Mouse (Mus musculus) intestine, embryonic 16.5 days (tissue): Measurements from ENCODE around the gene Nobox. TPM values are rescaled to one million over a fixed set of nuclear protein-coding genes. Genes with fewer than 3 reads are reported as not detected.

Experiments used
- ATAC-seq: fragments of 200-750 bp; cut with Nextera tagmentation; 2 replicates; pipeline ENCODE4 v1.8.0; 2017; ENCODE audit warnings: moderate TSS enrichment, moderate library complexity
- H3K27ac ChIP-seq: fragments of 300-500 bp; sonication (generic); 2 replicates; pipeline ENCODE4 v1.5.1; 2014; ENCODE audit warnings: mild to moderate bottlenecking, low read length
- H3K27me3 ChIP-seq: fragments of 300-500 bp; sonication (generic); replicated peaks from 2 replicates; pipeline ENCODE4 v1.6.1; 2014; ENCODE audit warnings: low read length, control low read depth, mixed read lengths; ENCODE audit not compliant: control insufficient read depth, insufficient read depth
- H3K36me3 ChIP-seq: fragments of 300-500 bp; sonication (generic); 2 replicates; pipeline ENCODE4 v1.6.1; 2014; ENCODE audit warnings: low read length, control low read depth; ENCODE audit not compliant: control insufficient read depth, insufficient read depth
- H3K4me1 ChIP-seq: fragments of 300-500 bp; sonication (generic); 2 replicates; pipeline ENCODE4 v1.6.1; 2014; ENCODE audit warnings: low read length, control low read depth, mixed read lengths; ENCODE audit not compliant: control insufficient read depth, insufficient read depth
- H3K4me2 ChIP-seq: fragments of 300-500 bp; sonication (generic); 2 replicates; pipeline ENCODE4 v1.6.1; 2014; ENCODE audit warnings: low read depth, low read length, control low read depth
- H3K4me3 ChIP-seq: fragments of 300-500 bp; sonication (generic); 2 replicates; pipeline ENCODE4 v1.5.1; 2014; ENCODE audit warnings: mild to moderate bottlenecking, low read length
- H3K9ac ChIP-seq: fragments of 300-500 bp; sonication (generic); 2 replicates; pipeline ENCODE4 v1.6.1; 2014; ENCODE audit warnings: low read depth, low read length
- H3K9me3 ChIP-seq: fragments of 300-500 bp; sonication (generic); 2 replicates; pipeline ENCODE4 v1.6.1; 2016; ENCODE audit warnings: low read length, control low read depth; ENCODE audit not compliant: control insufficient read depth
- WGBS: fragments of 180-500 bp; shearing (Covaris S2); extraction: QIAGEN DNeasy Blood & Tissue Kit; methylation state at CpG from one replicate; pipeline ENCODE4 v1.1.7; 2014; 5-methylcytosine and 5-hydroxymethylcytosine counted together
- polyA plus RNA-seq: library from polyadenylated mRNA; unstranded; fragments of >200 nt; fragmentation: Nextera tagmentation; extraction: Ambion mirVana; gene quantifications from 2 replicates; pipeline ENCODE4 v1.2.1, GENCODE M21; 2015

Nobox gene
- polyA plus RNA-seq, 1 experiment from 2014 or later, result not detected

DNA sequence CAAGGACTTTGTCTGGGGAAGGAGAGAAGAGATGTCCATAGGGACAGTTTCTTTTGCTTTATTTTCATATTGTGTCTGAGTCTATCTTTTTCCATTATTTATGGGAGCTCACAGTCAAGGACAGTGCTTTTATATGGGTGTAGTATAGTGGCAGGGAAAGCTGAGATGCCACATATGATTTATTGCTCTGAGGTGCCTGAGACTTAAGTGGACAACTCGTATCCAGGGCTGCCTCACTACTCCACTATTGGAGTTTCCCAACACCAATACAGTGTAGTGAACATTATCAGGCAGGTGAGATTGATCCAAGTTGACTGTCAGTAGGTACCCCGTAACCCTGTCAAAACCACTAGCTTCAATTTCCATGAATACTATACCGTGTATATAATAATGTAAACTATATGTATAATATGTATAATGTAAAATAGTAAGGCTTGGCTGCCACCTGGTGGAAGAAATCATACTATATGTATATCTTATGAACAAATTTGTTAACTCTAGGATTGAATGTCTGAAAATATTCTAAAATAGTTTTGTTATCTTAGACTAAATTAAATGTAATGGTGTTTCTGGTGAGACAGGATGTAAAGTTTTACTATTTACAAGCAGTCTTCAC, 26.4 kb upstream of the Nobox start:
- Histone ChIP-seq H3K4me1 (no peaks in the 10 kb centered on the region), H3K27ac (no peak overlapping the region), H3K9ac (no peak overlapping the region), H3K27me3 (no peaks in the 10 kb centered on the region), H3K9me3 (no peaks in the 10 kb centered on the region), H3K36me3 (no peaks in the 10 kb centered on the region), H3K4me2 (no peak overlapping the region), H3K4me3 (no peak overlapping the region)
- peak; percentile 40; the same call in 1 of the 2 replicates for ATAC-seq
- WGBS, result 55% methylated on average over 3 of the region's 3 CpGs

- H3K4me2 ChIP-seq, result no peak overlapping the region
- no peaks in the 10 kb centered on the region for H3K9me3 ChIP-seq
- H3K4me1 ChIP-seq, result no peaks in the 10 kb centered on the region
- H3K36me3 ChIP-seq, result no peaks in the 10 kb centered on the region
- no peak for ATAC-seq
- no peak overlapping the region for H3K27ac ChIP-seq
- H3K4me3 ChIP-seq, result no peak overlapping the region
- H3K9ac ChIP-seq, result no peak overlapping the region
- no peaks in the 10 kb centered on the region for H3K27me3 ChIP-seq
- 79% methylated on average over 4 of the region's 4 CpGs for WGBS
Measured at GRCm38 (mm10) chr6:43333479-43333878, 24.1 kb upstream of the Nobox start.

GRCm38 (mm10) chr6:43312961-43313656, 3.8 kb upstream of the Nobox start:
- H3K4me3 ChIP-seq, result no peak overlapping the region
- no peaks in the 10 kb centered on the region for H3K9me3 ChIP-seq
- no peaks in the 10 kb centered on the region for H3K36me3 ChIP-seq
- no peak overlapping the region for H3K9ac ChIP-seq
- no peaks in the 10 kb centered on the region for H3K4me1 ChIP-seq
- H3K27ac ChIP-seq, result no peak overlapping the region
- WGBS, result 48% methylated on average over 8 of the region's 8 CpGs
- H3K27me3 ChIP-seq, result no peaks in the 10 kb centered on the region
- no peak overlapping the region for H3K4me2 ChIP-seq
- ATAC-seq, result no peak

GRCm38 (mm10) chr6:43312546-43312945, 3.2 kb upstream of the Nobox start:
- Histone ChIP-seq H3K27ac (no peak overlapping the region), H3K4me1 (no peaks in the 10 kb centered on the region)
- no peak for ATAC-seq

GRCm38 (mm10) chr6:43310071-43310470, 717 bp upstream of the Nobox start:
- Histone ChIP-seq H3K36me3 (no peaks in the 10 kb centered on the region), H3K4me2 (no peak overlapping the region), H3K4me1 (no peaks in the 10 kb centered on the region), H3K4me3 (no peak overlapping the region), H3K9me3 (no peaks in the 10 kb centered on the region), H3K27me3 (no peaks in the 10 kb centered on the region), H3K27ac (no peak overlapping the region), H3K9ac (no peak overlapping the region)
- WGBS, result 41% methylated on average over 6 of the region's 6 CpGs
- ATAC-seq, result no peak

More at GRCm38 (mm10) chr6:43312546-43312945, 3.2 kb upstream of the Nobox start:
- no peaks in the 10 kb centered on the region for H3K9me3 ChIP-seq
- no peaks in the 10 kb centered on the region for H3K27me3 ChIP-seq
- H3K36me3 ChIP-seq, result no peaks in the 10 kb centered on the region
- no peak overlapping the region for H3K4me3 ChIP-seq
- no peak overlapping the region for H3K4me2 ChIP-seq
- H3K9ac ChIP-seq, result no peak overlapping the region

- ATAC-seq, result peak; percentile 10; the same call in 1 of the 2 replicates
- Histone ChIP-seq H3K9me3 (no peaks in the 10 kb centered on the region), H3K27ac (no peak overlapping the region), H3K4me2 (no peak overlapping the region), H3K4me1 (peaks cover 21% of the 10 kb centered on the region), H3K36me3 (no peaks in the 10 kb centered on the region), H3K4me3 (no peak overlapping the region), H3K27me3 (no peaks in the 10 kb centered on the region), H3K9ac (no peak overlapping the region)
- WGBS, result 49% methylated on average over 2 of the region's 2 CpGs
Measured at GRCm38 (mm10) chr6:43297508-43297850, 11.9 kb downstream of the Nobox start.

GRCm38 (mm10) chr6:43296798-43297507, 12.4 kb downstream of the Nobox start:
- ATAC-seq, result no peak; the same call in 1 of the 2 replicates
- H3K27ac ChIP-seq, result no peak overlapping the region
- H3K4me1 ChIP-seq, result peaks cover 26% of the 10 kb centered on the region
- no peak overlapping the region for H3K4me3 ChIP-seq
- 37% methylated on average over 7 of the region's 7 CpGs for WGBS
- H3K4me2 ChIP-seq, result no peak overlapping the region
- no peaks in the 10 kb centered on the region for H3K9me3 ChIP-seq
- H3K27me3 ChIP-seq, result no peaks in the 10 kb centered on the region
- H3K9ac ChIP-seq, result no peak overlapping the region
- H3K36me3 ChIP-seq, result no peaks in the 10 kb centered on the region

GRCm38 (mm10) chr6:43295908-43296307, 13.4 kb downstream of the Nobox start:
- ATAC-seq, result no peak
- WGBS, result 14% methylated on average over 5 of the region's 5 CpGs
- Histone ChIP-seq H3K4me3 (no peak overlapping the region), H3K4me2 (no peak overlapping the region), H3K27me3 (no peaks in the 10 kb centered on the region), H3K36me3 (no peaks in the 10 kb centered on the region), H3K4me1 (peaks cover 29% of the 10 kb centered on the region), H3K9me3 (no peaks in the 10 kb centered on the region), H3K9ac (no peak overlapping the region), H3K27ac (peak overlapping the region; percentile 35; the same call in 1 of the 2 replicates)

- Histone ChIP-seq H3K9ac (no peak overlapping the region), H3K27me3 (no peaks in the 10 kb centered on the region), H3K9me3 (no peaks in the 10 kb centered on the region), H3K36me3 (peaks cover 9% of the 10 kb centered on the region), H3K27ac (peak overlapping the region; percentile 91), H3K4me1 (peaks cover 29% of the 10 kb centered on the region), H3K4me3 (no peak overlapping the region), H3K4me2 (no peak overlapping the region)
- WGBS, result 63% methylated on average over 7 of the region's 7 CpGs
- ATAC-seq, result peak; percentile 61
Measured at GRCm38 (mm10) chr6:43293175-43293574, 16.2 kb downstream of the Nobox start.
